Mouse (Mus musculus): Measurements from ENCODE around the gene Ptprm. TPM values are rescaled to one million over a fixed set of nuclear protein-coding genes. Genes with fewer than 3 reads are reported as not detected.

Gene Ptprm
- polyA plus RNA-seq, 2 experiments = 15.8 to 21.8 TPM

- Histone ChIP-seq H3K4me2 (replicated peaks; ENCODE audit: low read depth, low read length, severe bottlenecking) (no peak overlapping the region), H3K4me3 (replicated peaks; ENCODE audit: low read length) (no peak overlapping the region), H3K27ac (replicated peaks; ENCODE audit: low read depth, low read length) (no peak overlapping the region), H3K9me3 (ENCODE audit: control insufficient read depth, low read length) (no peaks in the 10 kb centered on the region), H3K36me3 (ENCODE audit: control insufficient read depth, insufficient read depth, low read length) (no peaks in the 10 kb centered on the region), H3K4me1 (ENCODE audit: control insufficient read depth, insufficient read depth, low read length) (no peaks in the 10 kb centered on the region), H3K9ac (ENCODE audit: low read depth, low read length, severe bottlenecking) (no peak overlapping the region), H3K27me3 (ENCODE audit: control insufficient read depth, insufficient read depth, low read length) (peaks cover 4% of the 10 kb centered on the region; the same call in 1 of the 2 replicates)
- 58% methylated on average over 9 of the region's 9 CpGs for WGBS
- ATAC-seq (ENCODE audit: low FRiP score, low read depth) = no peak
- TF ChIP-seq POLR2A (IDR thresholded peaks at IDR 0.05; ENCODE audit: borderline replicate concordance, extremely low read depth, insufficient read depth, insufficient read length) = no peak
- DNase-seq (ENCODE audit: low spot score) = no peak
These were observed 599.9 kb downstream of the Ptprm start for GRCm38 (mm10) chr17:66754208-66754865.

GRCm38 (mm10) chr17:66751746-66752145 lies 602.5 kb downstream of the Ptprm start:
- whole genome bisulfite sequencing = 89% methylated on average over 8 of the region's 8 CpGs
- H3K9me3 ChIP-seq (ENCODE audit: control insufficient read depth, low read length) = no peaks in the 10 kb centered on the region
- no peak overlapping the region for H3K9ac ChIP-seq (ENCODE audit: low read depth, low read length, severe bottlenecking)
- H3K27me3 ChIP-seq (ENCODE audit: control insufficient read depth, insufficient read depth, low read length) = no peaks in the 10 kb centered on the region; the same call in 1 of the 2 replicates
- H3K36me3 ChIP-seq (ENCODE audit: control insufficient read depth, insufficient read depth, low read length) = no peaks in the 10 kb centered on the region
- H3K4me1 ChIP-seq (ENCODE audit: control insufficient read depth, insufficient read depth, low read length) = no peaks in the 10 kb centered on the region
- H3K4me2 ChIP-seq (replicated peaks; ENCODE audit: low read depth, low read length, severe bottlenecking) = no peak overlapping the region
- H3K4me3 ChIP-seq (replicated peaks; ENCODE audit: low read length) = no peak overlapping the region
- no peak for TF ChIP-seq POLR2A (IDR thresholded peaks at IDR 0.05; ENCODE audit: borderline replicate concordance, extremely low read depth, insufficient read depth, insufficient read length)
- no peak overlapping the region for H3K27ac ChIP-seq (replicated peaks; ENCODE audit: low read depth, low read length)
- ATAC-seq (ENCODE audit: low FRiP score, low read depth) = no peak
- no peak for DNase-seq (ENCODE audit: low spot score)

GRCm38 (mm10) chr17:66750481-66751206 lies 603.6 kb downstream of the Ptprm start:
- TF ChIP-seq POLR2A (IDR thresholded peaks at IDR 0.05; ENCODE audit: borderline replicate concordance, extremely low read depth, insufficient read depth, insufficient read length) = no peak
- no peak overlapping the region for H3K4me2 ChIP-seq (replicated peaks; ENCODE audit: low read depth, low read length, severe bottlenecking)
- no peaks in the 10 kb centered on the region for H3K36me3 ChIP-seq (ENCODE audit: control insufficient read depth, insufficient read depth, low read length)
- H3K9ac ChIP-seq (ENCODE audit: low read depth, low read length, severe bottlenecking) = no peak overlapping the region
- H3K9me3 ChIP-seq (ENCODE audit: control insufficient read depth, low read length) = no peaks in the 10 kb centered on the region
- ATAC-seq (ENCODE audit: low FRiP score, low read depth) = no peak
- H3K4me3 ChIP-seq (replicated peaks; ENCODE audit: low read length) = no peak overlapping the region
- H3K27ac ChIP-seq (replicated peaks; ENCODE audit: low read depth, low read length) = no peak overlapping the region
- DNase-seq (ENCODE audit: low spot score) = no peak
- H3K4me1 ChIP-seq (ENCODE audit: control insufficient read depth, insufficient read depth, low read length) = no peaks in the 10 kb centered on the region
- 71% methylated on average over 4 of the region's 4 CpGs for WGBS
- no peaks in the 10 kb centered on the region; the same call in 1 of the 2 replicates for H3K27me3 ChIP-seq (ENCODE audit: control insufficient read depth, insufficient read depth, low read length)

- 82% methylated on average over 7 of the region's 7 CpGs for WGBS
- DNase-seq (ENCODE audit: low spot score) (no peak), ATAC-seq (ENCODE audit: low FRiP score, low read depth) (no peak)
- Histone ChIP-seq H3K4me2 (replicated peaks; ENCODE audit: low read depth, low read length, severe bottlenecking) (no peak overlapping the region), H3K27ac (replicated peaks; ENCODE audit: low read depth, low read length) (no peak overlapping the region), H3K27me3 (ENCODE audit: control insufficient read depth, insufficient read depth, low read length) (no peaks in the 10 kb centered on the region; the same call in 1 of the 2 replicates), H3K4me1 (ENCODE audit: control insufficient read depth, insufficient read depth, low read length) (no peaks in the 10 kb centered on the region), H3K4me3 (replicated peaks; ENCODE audit: low read length) (no peak overlapping the region), H3K9ac (ENCODE audit: low read depth, low read length, severe bottlenecking) (no peak overlapping the region), H3K36me3 (ENCODE audit: control insufficient read depth, insufficient read depth, low read length) (no peaks in the 10 kb centered on the region), H3K9me3 (ENCODE audit: control insufficient read depth, low read length) (no peaks in the 10 kb centered on the region)
- no peak for TF ChIP-seq POLR2A (IDR thresholded peaks at IDR 0.05; ENCODE audit: borderline replicate concordance, extremely low read depth, insufficient read depth, insufficient read length)
These were observed 604.3 kb downstream of the Ptprm start for GRCm38 (mm10) chr17:66749976-66750375.

- ATAC-seq (ENCODE audit: low FRiP score, low read depth) (no peak), DNase-seq (ENCODE audit: low spot score) (no peak)
- H3K9ac ChIP-seq (ENCODE audit: low read depth, low read length, severe bottlenecking) = no peak overlapping the region
- no peak for TF ChIP-seq POLR2A (IDR thresholded peaks at IDR 0.05; ENCODE audit: borderline replicate concordance, extremely low read depth, insufficient read depth, insufficient read length)
- no peaks in the 10 kb centered on the region for H3K4me1 ChIP-seq (ENCODE audit: control insufficient read depth, insufficient read depth, low read length)
- no peaks in the 10 kb centered on the region for H3K27me3 ChIP-seq (ENCODE audit: control insufficient read depth, insufficient read depth, low read length)
- no peak overlapping the region for H3K27ac ChIP-seq (replicated peaks; ENCODE audit: low read depth, low read length)
- H3K9me3 ChIP-seq (ENCODE audit: control insufficient read depth, low read length) = no peaks in the 10 kb centered on the region
- H3K36me3 ChIP-seq (ENCODE audit: control insufficient read depth, insufficient read depth, low read length) = no peaks in the 10 kb centered on the region
- H3K4me3 ChIP-seq (replicated peaks; ENCODE audit: low read length) = no peak overlapping the region
- no peak overlapping the region for H3K4me2 ChIP-seq (replicated peaks; ENCODE audit: low read depth, low read length, severe bottlenecking)
- WGBS = 83% methylated on average over 8 of the region's 8 CpGs
These were observed 607.8 kb downstream of the Ptprm start for GRCm38 (mm10) chr17:66746506-66746905.

All from limb, embryonic 14.5 days (tissue).